Mouse (Mus musculus) heart, embryonic 12.5 days (tissue): ENCODE results near the gene Usp12. TPM values are rescaled to one million over a fixed set of nuclear protein-coding genes. Genes with fewer than 3 reads are reported as not detected.

Source experiments
- ATAC-seq: fragments of 200-750 bp; cut with Nextera tagmentation; 2 replicates; pipeline ENCODE4 v1.8.0; 2017; ENCODE audit warnings: moderate TSS enrichment, moderate library complexity; ENCODE audit not compliant: insufficient number of reproducible peaks, low FRiP score
- H3K27ac ChIP-seq: fragments of 300-500 bp; sonication (generic); 2 replicates; pipeline ENCODE4 v1.5.1; 2016; ENCODE audit warnings: mild to moderate bottlenecking, moderate library complexity; ENCODE audit not compliant: poor library complexity, severe bottlenecking
- H3K27me3 ChIP-seq: fragments of 300-500 bp; sonication (generic); replicated peaks from 2 replicates; pipeline ENCODE4 v1.6.1; 2016; ENCODE audit warnings: mild to moderate bottlenecking, moderate library complexity
- H3K36me3 ChIP-seq: fragments of 300-500 bp; sonication (generic); 2 replicates; pipeline ENCODE4 v1.6.1; 2016; ENCODE audit warnings: mild to moderate bottlenecking, moderate library complexity
- H3K4me1 ChIP-seq: fragments of 300-500 bp; sonication (generic); replicated peaks from 2 replicates; pipeline ENCODE4 v1.6.1; 2016; ENCODE audit warnings: mild to moderate bottlenecking
- H3K4me2 ChIP-seq: fragments of 300-500 bp; sonication (generic); 2 replicates; pipeline ENCODE4 v1.6.1; 2016; ENCODE audit warnings: mild to moderate bottlenecking, moderate library complexity
- H3K4me3 ChIP-seq: fragments of 300-500 bp; sonication (generic); 2 replicates; pipeline ENCODE4 v1.5.1; 2016; ENCODE audit warnings: mild to moderate bottlenecking
- H3K9ac ChIP-seq: fragments of 300-500 bp; sonication (generic); 2 replicates; pipeline ENCODE4 v1.6.1; 2016; ENCODE audit warnings: mild to moderate bottlenecking, moderate library complexity
- H3K9me3 ChIP-seq: fragments of 300-500 bp; sonication (generic); replicated peaks from 2 replicates; pipeline ENCODE4 v1.6.1; 2016; ENCODE audit warnings: mild to moderate bottlenecking, moderate library complexity
- WGBS: fragments of 180-500 bp; shearing (Covaris S2); methylation state at CpG from one replicate; pipeline ENCODE4 v1.1.7; 2016; 5-methylcytosine and 5-hydroxymethylcytosine counted together
- polyA plus RNA-seq: library from polyadenylated mRNA; unstranded; fragments of >200 nt; fragmentation: Nextera tagmentation; extraction: Ambion mirVana; gene quantifications from 2 replicates; pipeline ENCODE4 v1.2.1, GENCODE M21; 2016

Usp12 gene
- polyA plus RNA-seq, 1 experiment from 2014 or later, result 17.5 TPM

DNA sequence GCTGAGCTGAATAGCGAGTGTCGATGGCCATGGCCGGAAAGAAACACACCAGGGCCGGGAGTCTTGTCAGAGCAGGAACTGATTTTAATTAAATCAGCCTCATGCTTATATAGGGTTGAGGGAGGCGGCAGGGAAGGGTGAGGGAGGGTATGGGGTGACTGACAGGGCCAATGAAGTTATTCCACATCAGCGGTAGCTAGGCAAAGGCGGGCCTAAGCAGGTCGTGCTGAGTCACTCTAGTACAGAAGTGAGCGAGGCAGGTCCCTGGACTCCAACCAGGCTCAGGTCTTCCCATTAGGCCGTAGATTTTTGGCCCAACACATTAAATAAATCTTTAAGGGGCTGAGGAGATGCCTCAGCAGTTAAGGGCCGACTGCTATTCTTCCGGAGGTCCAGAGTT, 81.0 kb downstream of the Usp12 start:
- no peaks in the 10 kb centered on the region for H3K4me1 ChIP-seq
- no peak overlapping the region for H3K9ac ChIP-seq
- H3K36me3 ChIP-seq, result no peaks in the 10 kb centered on the region
- peaks cover 4% of the 10 kb centered on the region; the same call in 1 of the 2 replicates for H3K9me3 ChIP-seq
- H3K4me2 ChIP-seq, result no peak overlapping the region
- H3K27me3 ChIP-seq, result no peaks in the 10 kb centered on the region
- no peak overlapping the region for H3K4me3 ChIP-seq
- ATAC-seq, result no peak
- WGBS, result 86% methylated on average over 12 of the region's 12 CpGs
- H3K27ac ChIP-seq, result no peak overlapping the region

- Histone ChIP-seq H3K4me1 (no peaks in the 10 kb centered on the region), H3K36me3 (no peaks in the 10 kb centered on the region), H3K27me3 (no peaks in the 10 kb centered on the region), H3K9me3 (peaks cover 7% of the 10 kb centered on the region; the same call in 1 of the 2 replicates), H3K4me3 (no peak overlapping the region), H3K27ac (no peak overlapping the region), H3K9ac (no peak overlapping the region), H3K4me2 (no peak overlapping the region)
- WGBS, result 67% methylated on average over 10 of the region's 10 CpGs
- ATAC-seq, result no peak
Observed at GRCm38 (mm10) chr5:146713088-146713487, 81.7 kb downstream of the Usp12 start.

- Histone ChIP-seq H3K36me3 (no peaks in the 10 kb centered on the region), H3K9me3 (peaks cover 7% of the 10 kb centered on the region; the same call in 1 of the 2 replicates), H3K4me3 (no peak overlapping the region), H3K9ac (no peak overlapping the region), H3K27ac (no peak overlapping the region), H3K4me1 (no peaks in the 10 kb centered on the region), H3K4me2 (no peak overlapping the region), H3K27me3 (no peaks in the 10 kb centered on the region)
- no peak for ATAC-seq
- WGBS, result 83% methylated on average over 18 of the region's 18 CpGs
Observed at GRCm38 (mm10) chr5:146712282-146712918, 82.4 kb downstream of the Usp12 start.

DNA sequence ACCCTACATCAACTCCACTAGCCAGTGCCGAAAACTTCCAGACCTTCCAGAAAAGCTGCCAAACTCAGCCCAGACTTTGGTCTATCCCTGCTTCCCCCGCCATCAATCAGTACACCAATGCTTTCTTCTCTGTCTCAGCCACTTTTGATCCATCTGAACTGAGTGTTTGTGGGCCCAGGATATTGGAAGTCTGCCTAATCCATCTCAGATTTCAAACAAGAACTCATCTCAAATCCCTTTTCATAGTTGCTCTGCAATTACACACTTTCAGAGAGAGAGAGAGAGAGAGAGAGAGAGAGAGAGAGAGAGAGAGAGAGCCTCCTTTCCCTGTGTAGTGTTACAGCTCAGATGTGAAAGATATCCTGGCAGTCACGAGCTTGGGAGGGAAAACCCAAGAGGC, 85.4 kb downstream of the Usp12 start:
- 68% methylated on average over 3 of the region's 3 CpGs for WGBS
- H3K4me2 ChIP-seq, result no peak overlapping the region
- H3K27ac ChIP-seq, result no peak overlapping the region
- peaks cover 8% of the 10 kb centered on the region; the same call in 1 of the 2 replicates for H3K9me3 ChIP-seq
- H3K27me3 ChIP-seq, result no peaks in the 10 kb centered on the region
- no peaks in the 10 kb centered on the region for H3K36me3 ChIP-seq
- no peaks in the 10 kb centered on the region; the same call in 1 of the 2 replicates for H3K4me1 ChIP-seq
- no peak overlapping the region for H3K4me3 ChIP-seq
- ATAC-seq, result no peak
- H3K9ac ChIP-seq, result no peak overlapping the region

DNA sequence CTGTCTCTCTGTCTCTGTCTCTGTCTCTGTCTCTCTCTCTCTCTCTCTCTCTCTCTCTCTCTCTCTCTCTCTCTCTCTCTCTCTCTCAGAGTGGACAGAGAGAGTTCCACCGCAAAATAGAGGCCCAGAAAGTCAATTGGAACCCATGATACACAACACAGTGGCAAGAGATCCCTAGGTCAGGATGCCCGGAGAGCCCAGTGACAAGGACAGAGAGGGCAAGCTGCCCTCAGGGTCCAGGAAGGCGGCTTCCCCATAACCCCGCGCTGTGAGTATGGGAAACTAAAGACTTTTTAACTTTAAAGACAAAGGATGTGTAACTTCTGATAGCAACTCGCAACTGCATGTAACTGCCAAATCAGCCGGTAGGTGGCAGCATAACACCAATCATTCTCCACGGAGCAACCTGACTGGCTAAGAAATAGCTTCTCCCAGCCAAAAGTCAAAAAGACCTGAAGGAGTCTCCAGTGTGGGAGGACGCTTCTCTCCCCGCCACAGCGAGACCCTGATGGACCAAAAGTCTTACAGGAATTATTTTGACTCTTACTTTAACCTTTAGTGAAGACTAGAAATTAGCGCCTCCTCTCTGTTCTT, 88.9 kb downstream of the Usp12 start:
- Histone ChIP-seq H3K27ac (no peak overlapping the region), H3K4me1 (peaks cover 7% of the 10 kb centered on the region; the same call in 1 of the 2 replicates), H3K9me3 (peaks cover 10% of the 10 kb centered on the region), H3K9ac (no peak overlapping the region), H3K27me3 (no peaks in the 10 kb centered on the region), H3K4me3 (no peak overlapping the region), H3K36me3 (no peaks in the 10 kb centered on the region), H3K4me2 (peak overlapping the region; percentile 16)
- WGBS, result 10% methylated on average over 12 of the region's 12 CpGs
- ATAC-seq, result no peak

GRCm38 (mm10) chr5:146705411-146705810, 89.4 kb downstream of the Usp12 start:
- no peaks in the 10 kb centered on the region for H3K27me3 ChIP-seq
- H3K4me3 ChIP-seq, result no peak overlapping the region
- 70% methylated on average over 6 of the region's 6 CpGs for WGBS
- H3K27ac ChIP-seq, result no peak overlapping the region
- peaks cover 9% of the 10 kb centered on the region; the same call in 1 of the 2 replicates for H3K4me1 ChIP-seq
- no peak overlapping the region for H3K4me2 ChIP-seq
- no peak for ATAC-seq
- H3K36me3 ChIP-seq, result no peaks in the 10 kb centered on the region
- peaks cover 10% of the 10 kb centered on the region for H3K9me3 ChIP-seq
- no peak overlapping the region for H3K9ac ChIP-seq

GRCm38 (mm10) chr5:146704241-146704640, 90.6 kb downstream of the Usp12 start:
- H3K36me3 ChIP-seq, result no peaks in the 10 kb centered on the region
- H3K9ac ChIP-seq, result no peak overlapping the region
- H3K9me3 ChIP-seq, result peaks cover 10% of the 10 kb centered on the region
- no peak overlapping the region for H3K4me2 ChIP-seq
- no peak for ATAC-seq
- H3K27me3 ChIP-seq, result no peaks in the 10 kb centered on the region
- peaks cover 9% of the 10 kb centered on the region; the same call in 1 of the 2 replicates for H3K4me1 ChIP-seq
- no peak overlapping the region for H3K4me3 ChIP-seq
- peak overlapping the region; percentile 69 for H3K27ac ChIP-seq
- WGBS, result 90% methylated on average over 4 of the region's 4 CpGs

DNA sequence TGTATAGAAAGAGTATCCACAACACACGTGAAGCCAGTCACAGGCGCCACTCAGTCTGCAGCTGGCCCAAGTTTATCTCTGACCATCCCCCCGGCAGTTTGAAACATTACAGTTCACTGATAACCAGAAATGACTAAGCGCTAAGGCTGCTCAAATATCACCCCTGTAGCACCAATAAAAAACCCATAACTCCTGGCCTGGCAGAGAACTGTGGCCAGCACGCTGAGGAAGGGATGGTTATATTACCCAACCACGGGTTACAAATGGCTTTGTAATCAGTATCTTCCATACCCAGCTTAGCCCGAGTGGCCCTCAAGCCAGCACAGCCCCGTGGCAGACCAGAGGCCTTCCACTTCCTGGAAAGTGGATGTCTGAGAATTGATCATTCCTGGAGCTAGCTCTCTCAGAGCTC, 91.1 kb downstream of the Usp12 start:
- no peaks in the 10 kb centered on the region for H3K36me3 ChIP-seq
- peaks cover 5% of the 10 kb centered on the region for H3K9me3 ChIP-seq
- 17% methylated on average over 8 of the region's 8 CpGs for WGBS
- peaks cover 9% of the 10 kb centered on the region; the same call in 1 of the 2 replicates for H3K4me1 ChIP-seq
- H3K27me3 ChIP-seq, result no peaks in the 10 kb centered on the region
- no peak overlapping the region for H3K9ac ChIP-seq
- peak; percentile 90 for ATAC-seq
- H3K4me3 ChIP-seq, result no peak overlapping the region
- H3K27ac ChIP-seq, result peak overlapping the region; percentile 69
- H3K4me2 ChIP-seq, result no peak overlapping the region

- Histone ChIP-seq H3K4me1 (0 out of 2 replicates have a peak, but pooled peaks cover 9% of the 10 kb centered on the region), H3K27ac (no peak overlapping the region), H3K4me2 (no peak overlapping the region), H3K4me3 (no peak overlapping the region), H3K9ac (no peak overlapping the region), H3K9me3 (peaks cover 3% of the 10 kb centered on the region; the same call in 1 of the 2 replicates), H3K27me3 (no peaks in the 10 kb centered on the region), H3K36me3 (no peaks in the 10 kb centered on the region)
- WGBS, result 80% methylated on average over 10 of the region's 10 CpGs
- no peak for ATAC-seq
Observed at GRCm38 (mm10) chr5:146700099-146700498, 94.7 kb downstream of the Usp12 start.

GRCm38 (mm10) chr5:146699433-146700019, 95.3 kb downstream of the Usp12 start:
- Histone ChIP-seq H3K4me1 (0 out of 2 replicates have a peak, but pooled peaks cover 9% of the 10 kb centered on the region), H3K27ac (no peak overlapping the region), H3K9ac (no peak overlapping the region), H3K36me3 (no peaks in the 10 kb centered on the region), H3K9me3 (peaks cover 3% of the 10 kb centered on the region; the same call in 1 of the 2 replicates), H3K4me3 (no peak overlapping the region), H3K4me2 (no peak overlapping the region), H3K27me3 (no peaks in the 10 kb centered on the region)
- 59% methylated on average over 4 of the region's 4 CpGs for WGBS
- no peak for ATAC-seq

DNA sequence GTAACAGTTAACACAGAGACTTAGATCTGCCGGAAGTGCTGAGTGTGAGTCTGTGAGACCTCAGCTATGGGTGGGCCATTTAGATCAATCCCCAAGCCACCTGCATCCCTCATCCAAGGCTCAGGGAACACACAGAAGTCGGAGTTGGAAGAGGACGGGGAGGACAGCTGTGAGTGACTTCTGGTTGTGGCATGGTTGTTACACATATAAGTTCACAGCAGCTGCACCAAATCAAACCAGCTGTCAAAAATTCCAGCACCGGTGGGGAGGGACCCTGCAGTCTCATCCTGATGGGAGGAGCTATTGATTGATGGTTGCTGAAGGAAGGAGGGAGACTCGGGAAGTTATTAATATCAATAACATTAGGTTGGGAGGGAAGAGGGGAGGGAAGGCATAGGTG, 99.3 kb downstream of the Usp12 start:
- Histone ChIP-seq H3K4me3 (no peak overlapping the region), H3K36me3 (no peaks in the 10 kb centered on the region), H3K27ac (no peak overlapping the region), H3K27me3 (no peaks in the 10 kb centered on the region), H3K9ac (no peak overlapping the region), H3K4me2 (no peak overlapping the region), H3K9me3 (no peaks in the 10 kb centered on the region), H3K4me1 (peaks cover 14% of the 10 kb centered on the region)
- no peak for ATAC-seq
- 69% methylated on average over 5 of the region's 5 CpGs for WGBS
